Mouse (Mus musculus) MEL (cell line): ENCODE results near the gene Slc16a3. TPM values are rescaled to one million over a fixed set of nuclear protein-coding genes. Genes with fewer than 3 reads are reported as not detected.

Experiments
- DNase-seq: peaks from one replicate; pipeline ENCODE4 v3.0.0; 2011; ENCODE audit warnings: low read depth, low spot score
- H3K27ac ChIP-seq: 2 replicates; pipeline ENCODE4 v1.5.1; 2012; ENCODE audit warnings: low read depth, mild to moderate bottlenecking, control low read depth, low read length, moderate library complexity; ENCODE audit not compliant: control insufficient read depth
- H3K27me3 ChIP-seq, 2 experiments: fragments of 150-350 bp in 1 of 2; sonication (generic) in 1 of 2; 2 replicates each; pipeline ENCODE4 v1.6.1; 2012; ENCODE audit warnings: low read length in 2 of 2, mild to moderate bottlenecking in 2 of 2, improper control_type of control experiment in 1 of 2, moderate library complexity in 1 of 2; ENCODE audit not compliant: insufficient read depth in 2 of 2, control insufficient read depth in 1 of 2
- H3K36me3 ChIP-seq, 2 experiments: 2 replicates each; pipeline ENCODE4 v1.6.1; 2012 to 2014; ENCODE audit warnings: low read length in 2 of 2, improper control_type of control experiment in 1 of 2, inconsistent platforms in 1 of 2, mild to moderate bottlenecking in 1 of 2; ENCODE audit not compliant: insufficient read depth in 2 of 2, control insufficient read depth in 1 of 2
- H3K4me1 ChIP-seq, 2 experiments: fragments of 150-350 bp in 1 of 2; sonication (generic) in 1 of 2; 2 replicates each; pipeline ENCODE4 v1.6.1; 2012; ENCODE audit warnings: low read length in 2 of 2, improper control_type of control experiment in 1 of 2, mild to moderate bottlenecking in 1 of 2; ENCODE audit not compliant: insufficient read depth in 2 of 2, control insufficient read depth in 1 of 2
- H3K4me3 ChIP-seq, 2 experiments: fragments of 150-350 bp in 1 of 2; sonication (generic) in 1 of 2; 2 replicates each; pipeline ENCODE4 v1.5.1; 2012; ENCODE audit warnings: low read depth in 2 of 2, low read length in 2 of 2, mild to moderate bottlenecking in 2 of 2, moderate library complexity in 2 of 2, control low read depth in 1 of 2, improper control_type of control experiment in 1 of 2; ENCODE audit not compliant: control insufficient read depth in 1 of 2, insufficient read depth in 1 of 2
- H3K79me2 ChIP-seq: 2 replicates; pipeline ENCODE4 v1.6.1; 2012; ENCODE audit warnings: mild to moderate bottlenecking, low read length, moderate library complexity; ENCODE audit not compliant: control insufficient read depth, poor library complexity, insufficient read depth
- H3K9ac ChIP-seq: 2 replicates; pipeline ENCODE4 v1.6.1; 2012; ENCODE audit warnings: low read depth, mild to moderate bottlenecking, control low read depth, low read length, moderate library complexity; ENCODE audit not compliant: control insufficient read depth, poor library complexity, severe bottlenecking
- H3K9me3 ChIP-seq: fragments of 150-350 bp; sonication (generic); replicated peaks from 2 replicates; pipeline ENCODE4 v1.6.1; 2012; ENCODE audit warnings: mild to moderate bottlenecking, low read length, improper control_type of control experiment, moderate library complexity; ENCODE audit not compliant: insufficient read depth
- CTCF ChIP-seq, 3 experiments: IDR thresholded peaks in 2 of 3; conservative IDR thresholded peaks in 1 of 3; 2 replicates each; pipeline ENCODE4 v1.5.1; 2011 to 2012; ENCODE audit warnings: low read length in 3 of 3, low read depth in 2 of 3, mild to moderate bottlenecking in 2 of 3, improper control_type of control experiment in 1 of 3, inconsistent platforms in 1 of 3, mixed read lengths in 1 of 3, moderate library complexity in 1 of 3; ENCODE audit not compliant: control insufficient read depth in 1 of 3, insufficient read depth in 1 of 3, poor library complexity in 1 of 3, severe bottlenecking in 1 of 3
- EP300 ChIP-seq, 2 experiments: IDR thresholded peaks; 2 replicates each; pipeline ENCODE4 v1.6.1; 2011; ENCODE audit warnings: improper control_type of control experiment in 2 of 2, low read length in 2 of 2, low read depth in 1 of 2, mild to moderate bottlenecking in 1 of 2
- ETS1 ChIP-seq: IDR thresholded peaks from 2 replicates; pipeline ENCODE4 v1.6.1; 2012; ENCODE audit warnings: low read depth, mild to moderate bottlenecking, inconsistent platforms, low read length, improper control_type of control experiment, moderate library complexity
- GATA1 ChIP-seq: IDR thresholded peaks from 2 replicates; pipeline ENCODE4 v1.6.1; 2011; ENCODE audit warnings: low read depth, low read length, improper control_type of control experiment
- HCFC1 ChIP-seq: IDR thresholded peaks from 2 replicates; pipeline ENCODE4 v1.6.1; 2012; ENCODE audit warnings: low read depth, mild to moderate bottlenecking, inconsistent platforms, low read length, improper control_type of control experiment, moderate library complexity
- MAFK ChIP-seq: IDR thresholded peaks from 2 replicates; pipeline ENCODE4 v1.6.1; 2011; ENCODE audit warnings: low read depth, mild to moderate bottlenecking, low read length, improper control_type of control experiment, borderline replicate concordance
- MAX ChIP-seq: IDR thresholded peaks from 2 replicates; pipeline ENCODE4 v1.6.1; 2011; ENCODE audit warnings: low read length, improper control_type of control experiment
- MAZ ChIP-seq: IDR thresholded peaks from 2 replicates; pipeline ENCODE4 v1.6.1; 2012; ENCODE audit warnings: low read depth, mild to moderate bottlenecking, inconsistent platforms, low read length, improper control_type of control experiment
- MXI1 ChIP-seq: IDR thresholded peaks from 2 replicates; pipeline ENCODE4 v1.6.1; 2011; ENCODE audit warnings: mild to moderate bottlenecking, low read depth, low read length, improper control_type of control experiment
- MYB ChIP-seq: IDR thresholded peaks from 2 replicates; pipeline ENCODE4 v1.6.1; 2011; ENCODE audit warnings: mild to moderate bottlenecking, low read depth, low read length, improper control_type of control experiment
- POLR2A ChIP-seq, 2 experiments: IDR thresholded peaks; 2 replicates each; pipeline ENCODE4 v1.6.1; 2011 to 2012; ENCODE audit warnings: low read length in 2 of 2, mild to moderate bottlenecking in 2 of 2, control low read depth in 1 of 2, improper control_type of control experiment in 1 of 2, low read depth in 1 of 2, moderate library complexity in 1 of 2; ENCODE audit not compliant: control insufficient read depth in 1 of 2, insufficient read depth in 1 of 2, poor library complexity in 1 of 2
- SIN3A ChIP-seq: IDR thresholded peaks from 2 replicates; pipeline ENCODE4 v1.6.1; 2012; ENCODE audit warnings: low read length, improper control_type of control experiment, inconsistent platforms
- USF1 ChIP-seq: IDR thresholded peaks from 2 replicates; pipeline ENCODE4 v1.6.1; 2014; ENCODE audit warnings: low read depth, mild to moderate bottlenecking, inconsistent platforms, low read length, improper control_type of control experiment, moderate library complexity
- USF2 ChIP-seq, 2 experiments: IDR thresholded peaks; 2 replicates each; pipeline ENCODE4 v1.6.1; 2011 to 2012; ENCODE audit warnings: improper control_type of control experiment in 2 of 2, low read length in 2 of 2, borderline replicate concordance in 1 of 2, inconsistent platforms in 1 of 2, low read depth in 1 of 2, mild to moderate bottlenecking in 1 of 2; ENCODE audit not compliant: insufficient read depth in 1 of 2
- ZNF384 ChIP-seq: IDR thresholded peaks from 2 replicates; pipeline ENCODE4 v1.6.1; 2012; ENCODE audit warnings: low read depth, mild to moderate bottlenecking, inconsistent platforms, low read length, improper control_type of control experiment
- polyA plus RNA-seq, 2 experiments: library from polyadenylated mRNA; stranded (reverse) in 1 of 2; unstranded in 1 of 2; fragments of >175 nt in 1 of 2; fragments of >200 nt in 1 of 2; gene quantifications; 2 replicates each; pipeline versions ENCODE4 v1.2.1 to v1.2.4; 2012; ENCODE audit warnings: low replicate concordance in 2 of 2, low read depth in 1 of 2; ENCODE audit not compliant: insufficient read length in 2 of 2, insufficient read depth in 1 of 2, missing spikeins in 1 of 2
- total RNA-seq: library from RNA; depleted of rRNA; stranded (reverse); fragments of 300-350 nt; gene quantifications from 2 replicates; pipeline ENCODE4 v1.2.3, GENCODE M21; 2012

Gene Slc16a3
- total and polyA plus RNA-seq, 3 experiments: 85.7 to 610 (median 570) TPM

GRCm38 (mm10) chr11:120989523-120989922 is 41.2 kb downstream of the Slc16a3 start:
- Histone ChIP-seq H3K9me3 (no peaks in the 10 kb centered on the region), H3K27me3 (no peaks in the 10 kb centered on the region), H3K4me3 (peak overlapping the region; percentile 83 to 99), H3K4me1 (peaks cover 21 to 30% of the 10 kb centered on the region in 2 experiments), H3K36me3 (peaks cover 24 to 37% of the 10 kb centered on the region in 2 experiments), H3K9ac (peak overlapping the region; percentile 72), H3K27ac (no peak overlapping the region; the same call in 1 of the 2 replicates), H3K79me2 (peaks cover 74% of the 10 kb centered on the region)
- DNase-seq: peak; percentile 51
- TF ChIP-seq GATA1 (no peak), POLR2A (IDR thresholded peaks at IDR 0.05; ENCODE audit: control insufficient read depth in 1 of 2, insufficient read depth in 1 of 2, low read depth in 1 of 2, low read length in 2 of 2, poor library complexity in 1 of 2) (no peak), MAFK (no peak), EP300 (IDR thresholded peaks at IDR 0.05; ENCODE audit: low read depth in 1 of 2, low read length in 2 of 2) (no peak), ZNF384 (no peak), MYB (no peak), USF1 (no peak), MXI1 (no peak)

- Histone ChIP-seq H3K9me3 (no peaks in the 10 kb centered on the region), H3K27me3 (no peaks in the 10 kb centered on the region), H3K9ac (peak overlapping the region; percentile 97), H3K27ac (peak overlapping the region; percentile 72; the same call in 1 of the 2 replicates), H3K4me3 (peak overlapping the region; percentile 83 to 99), H3K4me1 (peaks cover 21 to 30% of the 10 kb centered on the region in 2 experiments), H3K79me2 (peaks cover 67% of the 10 kb centered on the region), H3K36me3 (peaks cover 17 to 37% of the 10 kb centered on the region in 2 experiments)
- TF ChIP-seq MAX (peak; percentile 68), SIN3A (peak; percentile 90), USF2 (IDR thresholded peaks at IDR 0.05; ENCODE audit: borderline replicate concordance in 1 of 2, insufficient read depth in 1 of 2, low read depth in 1 of 2, low read length in 2 of 2) (no peak), HCFC1 (0 out of 2 replicates have a peak, but pooled peaks have one; percentile 31), MXI1 (peak; percentile 90), MAZ (0 out of 2 replicates have a peak, but pooled peaks have one; percentile 28), CTCF (IDR thresholded peaks at IDR 0.05 in 2 of 3, conservative IDR thresholded peaks at IDR 0.05 in 1 of 3; ENCODE audit: control insufficient read depth in 1 of 3, insufficient read depth in 1 of 3, low read depth in 2 of 3, low read length in 3 of 3, poor library complexity in 1 of 3, severe bottlenecking in 1 of 3) (no peak), EP300 (IDR thresholded peaks at IDR 0.05; ENCODE audit: low read depth in 1 of 2, low read length in 2 of 2) (0 out of 4 replicates have a peak, but pooled peaks of 1 of the 2 experiments have one; percentile 6), ETS1 (no peak)
- peak; percentile 58 for DNase-seq
Observed at GRCm38 (mm10) chr11:120990126-120990781, 42.0 kb downstream of the Slc16a3 start.
